Mouse (Mus musculus) embryonic facial prominence, embryonic 15.5 days (tissue): ENCODE results near the gene Cmbl. TPM values are rescaled to one million over a fixed set of nuclear protein-coding genes. Genes with fewer than 3 reads are reported as not detected.

Source experiments
- ATAC-seq: fragments of 200-750 bp; cut with Nextera tagmentation; 2 replicates; pipeline ENCODE4 v1.8.0; 2017; ENCODE audit warnings: low read depth, moderate TSS enrichment; ENCODE audit not compliant: insufficient number of reproducible peaks, low FRiP score, low TSS enrichment
- H3K27ac ChIP-seq: fragments of 300-500 bp; sonication (generic); replicated peaks from 2 replicates; pipeline ENCODE4 v1.5.1; 2015; ENCODE audit warnings: mild to moderate bottlenecking, inconsistent platforms
- H3K27me3 ChIP-seq: fragments of 300-500 bp; sonication (generic); 2 replicates; pipeline ENCODE4 v1.6.1; 2015; ENCODE audit warnings: inconsistent platforms
- H3K36me3 ChIP-seq: fragments of 300-500 bp; sonication (generic); 2 replicates; pipeline ENCODE4 v1.6.1; 2015; ENCODE audit warnings: mild to moderate bottlenecking, inconsistent platforms
- H3K4me1 ChIP-seq: fragments of 300-500 bp; sonication (generic); 2 replicates; pipeline ENCODE4 v1.6.1; 2015; ENCODE audit warnings: inconsistent platforms
- H3K4me2 ChIP-seq: fragments of 300-500 bp; sonication (generic); replicated peaks from 2 replicates; pipeline ENCODE4 v1.6.1; 2015; ENCODE audit warnings: mild to moderate bottlenecking, inconsistent platforms
- H3K4me3 ChIP-seq: fragments of 300-500 bp; sonication (generic); replicated peaks from 2 replicates; pipeline ENCODE4 v1.5.1; 2015; ENCODE audit warnings: mild to moderate bottlenecking, inconsistent platforms
- H3K9ac ChIP-seq: fragments of 300-500 bp; sonication (generic); 2 replicates; pipeline ENCODE4 v1.6.1; 2015; ENCODE audit warnings: inconsistent platforms
- H3K9me3 ChIP-seq: fragments of 300-500 bp; sonication (generic); replicated peaks from 2 replicates; pipeline ENCODE4 v1.6.1; 2016; ENCODE audit warnings: inconsistent platforms
- WGBS: fragments of 180-500 bp; shearing (Covaris S2); methylation state at CpG from one replicate; pipeline ENCODE4 v1.1.7; 2015; 5-methylcytosine and 5-hydroxymethylcytosine counted together
- polyA plus RNA-seq: library from polyadenylated mRNA; unstranded; fragments of >200 nt; fragmentation: Nextera tagmentation; extraction: Ambion mirVana; gene quantifications from 2 replicates; pipeline ENCODE4 v1.2.1, GENCODE M21; 2015

Cmbl gene
- polyA plus RNA-seq, 1 experiment from 2014 or later = 5.6 TPM

DNA sequence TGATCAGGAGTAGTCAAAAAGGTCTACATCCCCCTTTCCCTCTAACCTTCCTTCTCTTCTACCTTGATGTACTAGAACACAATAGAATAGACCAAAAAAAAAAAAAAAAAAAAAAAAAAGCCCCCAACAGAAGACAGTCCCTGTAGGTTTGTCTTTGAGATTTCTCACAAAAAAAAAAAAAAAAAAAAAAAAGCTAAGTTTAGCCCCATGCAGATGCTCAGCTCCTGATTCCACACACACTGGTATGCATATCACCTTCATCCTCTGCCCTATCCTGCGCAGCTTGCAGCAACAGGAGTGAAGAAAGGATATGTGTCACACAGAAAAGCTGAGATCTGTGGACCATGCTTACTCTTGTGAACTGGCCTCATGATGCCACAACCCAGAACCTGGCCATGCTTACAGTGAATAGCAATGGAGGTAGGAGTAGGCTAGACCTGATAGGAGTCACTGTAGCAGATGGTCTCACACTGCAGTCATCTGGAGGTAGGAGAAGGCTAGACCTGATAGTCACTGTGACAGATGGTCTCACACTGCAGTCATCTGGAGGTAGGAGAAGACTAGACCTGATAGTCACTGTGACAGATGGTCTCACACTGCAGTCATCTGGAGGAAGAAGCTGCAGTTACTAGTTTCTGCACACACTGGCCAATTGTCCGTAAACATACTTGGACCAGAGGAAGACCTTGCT, 32.7 kb upstream of the Cmbl start:
- Histone ChIP-seq H3K9me3 (no peaks in the 10 kb centered on the region), H3K4me1 (peaks cover 17% of the 10 kb centered on the region), H3K4me2 (no peak overlapping the region), H3K36me3 (no peaks in the 10 kb centered on the region), H3K9ac (no peak overlapping the region), H3K27ac (no peak overlapping the region), H3K4me3 (no peak overlapping the region), H3K27me3 (no peaks in the 10 kb centered on the region)
- WGBS = 96% methylated on average over 2 of the region's 2 CpGs
- ATAC-seq = no peak

- Histone ChIP-seq H3K4me2 (no peak overlapping the region), H3K9ac (no peak overlapping the region), H3K27me3 (no peaks in the 10 kb centered on the region), H3K4me1 (peaks cover 16% of the 10 kb centered on the region), H3K4me3 (no peak overlapping the region), H3K27ac (no peak overlapping the region), H3K9me3 (no peaks in the 10 kb centered on the region), H3K36me3 (no peaks in the 10 kb centered on the region)
- WGBS = 83% methylated on average over 2 of the region's 2 CpGs
- ATAC-seq = no peak
Observed at GRCm38 (mm10) chr15:31533529-31533928, 31.7 kb upstream of the Cmbl start.

- Histone ChIP-seq H3K27me3 (no peaks in the 10 kb centered on the region), H3K4me1 (peaks cover 9% of the 10 kb centered on the region), H3K36me3 (no peaks in the 10 kb centered on the region), H3K9me3 (no peaks in the 10 kb centered on the region), H3K9ac (no peak overlapping the region), H3K27ac (no peak overlapping the region), H3K4me3 (no peak overlapping the region), H3K4me2 (no peak overlapping the region)
- 79% methylated on average over 7 of the region's 7 CpGs for WGBS
- no peak for ATAC-seq
Observed at GRCm38 (mm10) chr15:31534421-31535258, 30.5 kb upstream of the Cmbl start.

- Histone ChIP-seq H3K36me3 (no peaks in the 10 kb centered on the region), H3K4me2 (no peak overlapping the region), H3K27ac (no peak overlapping the region), H3K4me3 (no peak overlapping the region), H3K9me3 (no peaks in the 10 kb centered on the region), H3K27me3 (no peaks in the 10 kb centered on the region), H3K9ac (no peak overlapping the region), H3K4me1 (peaks cover 9% of the 10 kb centered on the region)
- 27% methylated on average over 8 of the region's 8 CpGs for WGBS
- ATAC-seq = no peak
Observed at GRCm38 (mm10) chr15:31535259-31535855, 29.8 kb upstream of the Cmbl start.

- WGBS = 18% methylated on average over 7 of the region's 7 CpGs
- H3K27ac ChIP-seq = no peak overlapping the region
- ATAC-seq = no peak
Observed at GRCm38 (mm10) chr15:31536051-31536737, 29.0 kb upstream of the Cmbl start.

GRCm38 (mm10) chr15:31537706-31538105, 27.5 kb upstream of the Cmbl start:
- Histone ChIP-seq H3K4me3 (no peak overlapping the region), H3K27ac (no peak overlapping the region), H3K27me3 (no peaks in the 10 kb centered on the region), H3K9me3 (no peaks in the 10 kb centered on the region), H3K9ac (no peak overlapping the region), H3K36me3 (no peaks in the 10 kb centered on the region), H3K4me1 (peaks cover 21% of the 10 kb centered on the region), H3K4me2 (no peak overlapping the region)
- ATAC-seq = no peak
- WGBS = 83% methylated on average over 2 of the region's 2 CpGs

More at GRCm38 (mm10) chr15:31536051-31536737, 29.0 kb upstream of the Cmbl start:
- peaks cover 9% of the 10 kb centered on the region for H3K4me1 ChIP-seq
- H3K27me3 ChIP-seq = no peaks in the 10 kb centered on the region
- no peak overlapping the region for H3K4me3 ChIP-seq
- no peak overlapping the region for H3K9ac ChIP-seq
- no peak overlapping the region for H3K4me2 ChIP-seq
- no peaks in the 10 kb centered on the region for H3K36me3 ChIP-seq
- H3K9me3 ChIP-seq = no peaks in the 10 kb centered on the region

- 91% methylated on average over 3 of the region's 3 CpGs for WGBS
- Histone ChIP-seq H3K9me3 (no peaks in the 10 kb centered on the region), H3K27ac (no peak overlapping the region), H3K4me1 (peaks cover 21% of the 10 kb centered on the region), H3K9ac (no peak overlapping the region), H3K4me2 (no peak overlapping the region), H3K4me3 (no peak overlapping the region), H3K27me3 (no peaks in the 10 kb centered on the region), H3K36me3 (no peaks in the 10 kb centered on the region)
- ATAC-seq = no peak
Observed at GRCm38 (mm10) chr15:31538346-31538745, 26.8 kb upstream of the Cmbl start.

- H3K9me3 ChIP-seq = no peaks in the 10 kb centered on the region
- H3K27me3 ChIP-seq = no peaks in the 10 kb centered on the region
- no peak overlapping the region for H3K9ac ChIP-seq
- H3K4me1 ChIP-seq = peaks cover 21% of the 10 kb centered on the region
- no peak overlapping the region for H3K4me2 ChIP-seq
- H3K36me3 ChIP-seq = no peaks in the 10 kb centered on the region
- WGBS = 68% methylated on average over 9 of the region's 9 CpGs
- peak; percentile 24; the same call in 1 of the 2 replicates for ATAC-seq
- no peak overlapping the region for H3K4me3 ChIP-seq
- no peak overlapping the region for H3K27ac ChIP-seq
Observed at GRCm38 (mm10) chr15:31539643-31540512, 25.3 kb upstream of the Cmbl start.

DNA sequence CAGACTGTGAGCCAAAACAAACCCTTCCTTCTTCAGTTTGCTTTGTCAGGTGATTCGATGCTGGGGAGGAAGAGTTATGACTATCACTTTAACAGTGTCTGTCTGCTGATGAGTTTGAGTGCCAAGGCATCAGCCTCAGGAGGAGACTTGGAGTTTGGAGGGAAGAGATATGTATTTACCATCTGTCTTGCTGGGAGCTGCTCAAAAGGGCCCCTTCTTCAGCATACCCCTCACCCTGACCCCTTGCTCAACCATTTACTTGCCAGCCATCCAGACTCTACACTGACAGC, 24.7 kb upstream of the Cmbl start:
- Histone ChIP-seq H3K4me2 (no peak overlapping the region), H3K4me3 (no peak overlapping the region), H3K27me3 (no peaks in the 10 kb centered on the region), H3K27ac (no peak overlapping the region), H3K36me3 (no peaks in the 10 kb centered on the region), H3K9me3 (no peaks in the 10 kb centered on the region), H3K4me1 (peaks cover 21% of the 10 kb centered on the region), H3K9ac (no peak overlapping the region)
- 74% methylated on average over 1 of the region's 1 CpGs for whole genome bisulfite sequencing
- no peak for ATAC-seq

GRCm38 (mm10) chr15:31542013-31542958, 22.9 kb upstream of the Cmbl start:
- Histone ChIP-seq H3K4me1 (peaks cover 12% of the 10 kb centered on the region), H3K36me3 (no peaks in the 10 kb centered on the region), H3K4me2 (no peak overlapping the region), H3K9ac (no peak overlapping the region), H3K9me3 (no peaks in the 10 kb centered on the region), H3K27me3 (no peaks in the 10 kb centered on the region), H3K4me3 (no peak overlapping the region), H3K27ac (peak overlapping the region; percentile 55)
- peak; percentile 56; the same call in 1 of the 2 replicates for ATAC-seq
- 13% methylated on average over 10 of the region's 10 CpGs for WGBS
